Mouse (Mus musculus): ENCODE results near the gene Sptan1. TPM values are rescaled to one million over a fixed set of nuclear protein-coding genes. Genes with fewer than 3 reads are reported as not detected.

Gene Sptan1
- polyA plus RNA-seq (2015; fragmentation: Nextera tagmentation; extraction: Ambion mirVana): 85.8 and 99.0 TPM in 2 replicates

DNA sequence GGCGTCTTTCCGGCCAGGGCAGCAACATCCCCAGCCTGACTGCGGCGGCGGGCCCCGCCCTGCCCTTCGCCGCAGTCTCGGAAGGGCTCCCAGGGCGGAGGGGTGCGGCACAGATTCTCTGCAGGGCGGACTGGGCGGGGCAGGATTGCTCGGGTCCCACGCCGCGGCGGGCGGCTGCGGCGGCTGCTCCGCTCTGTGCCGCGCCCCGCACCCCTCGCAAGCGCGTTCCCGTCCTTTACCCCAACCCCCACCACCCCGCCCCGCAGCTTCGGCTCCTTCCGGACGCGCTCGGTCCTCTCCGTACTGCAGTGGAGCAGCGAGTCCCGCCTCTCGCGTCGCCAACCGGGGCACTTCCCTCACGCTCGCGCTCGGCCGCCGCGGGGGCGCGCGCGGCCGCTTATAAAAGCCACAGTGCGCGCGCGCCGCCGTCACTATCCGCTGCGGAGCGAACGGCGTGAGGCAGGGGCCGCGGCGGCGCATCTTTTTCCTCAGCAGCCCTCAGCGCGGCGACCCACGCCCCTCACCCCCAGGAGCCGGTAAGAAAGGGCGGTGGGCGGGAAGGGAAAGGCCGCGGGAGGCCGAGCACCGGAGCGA, at the start of gene Sptan1:
Gene Sptan1 (plus strand): TSS at position 311 of the 594 bp plus-strand sequence.
- ATAC-seq (ENCODE audit: insufficient number of reproducible peaks, low FRiP score, low TSS enrichment, low read depth): peak; percentile 100
- H3K27ac ChIP-seq (replicated peaks): peak within 1 kb of the TSS; percentile 92

DNA sequence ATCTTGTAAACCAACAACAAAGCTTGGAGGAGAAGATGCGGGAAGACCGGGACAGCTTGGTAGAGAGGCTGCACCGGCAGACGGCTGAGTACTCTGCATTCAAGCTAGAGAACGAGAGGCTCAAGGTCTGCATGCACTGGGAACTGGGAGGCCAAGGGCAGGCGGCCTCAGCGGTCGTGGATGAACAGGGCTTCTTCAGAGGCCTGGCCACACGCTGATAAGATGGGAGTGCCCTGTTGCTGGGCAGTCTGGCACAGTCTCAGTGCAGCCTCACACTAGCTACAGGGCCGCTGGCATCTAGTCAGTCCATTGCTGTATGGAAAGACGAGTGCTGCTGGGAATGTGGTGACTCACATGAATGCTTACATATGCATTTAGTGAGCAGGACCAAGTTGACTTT, 47.7 kb upstream of the Sptan1 start:
- Histone ChIP-seq H3K4me3 (replicated peaks) (no peak overlapping the region), H3K27ac (replicated peaks) (no peak overlapping the region), H3K36me3 (peaks cover 81% of the 10 kb centered on the region), H3K4me2 (replicated peaks) (no peak overlapping the region), H3K9ac (no peak overlapping the region), H3K27me3 (no peaks in the 10 kb centered on the region), H3K4me1 (no peaks in the 10 kb centered on the region), H3K9me3 (replicated peaks) (no peaks in the 10 kb centered on the region)
- WGBS: 88% methylated on average over 11 of the region's 11 CpGs
- no peak for ATAC-seq (ENCODE audit: insufficient number of reproducible peaks, low FRiP score, low TSS enrichment, low read depth)

More for the DNA sequence above, at the start of gene Sptan1:
- H3K9ac ChIP-seq: peak within 1 kb of the TSS; percentile 79
- no peaks in the 10 kb centered on the region for H3K9me3 ChIP-seq (replicated peaks)
- peaks cover under 1% of the 10 kb centered on the region; the same call in 1 of the 2 replicates for H3K36me3 ChIP-seq
- peaks cover 43% of the 10 kb centered on the region for H3K4me1 ChIP-seq
- H3K27me3 ChIP-seq: no peaks in the 10 kb centered on the region
- peak within 1 kb of the TSS; percentile 65 for H3K4me2 ChIP-seq (replicated peaks)
- peak within 1 kb of the TSS; percentile 80 for H3K4me3 ChIP-seq (replicated peaks)
- under 1% methylated on average over 81 of the region's 82 CpGs for WGBS

DNA sequence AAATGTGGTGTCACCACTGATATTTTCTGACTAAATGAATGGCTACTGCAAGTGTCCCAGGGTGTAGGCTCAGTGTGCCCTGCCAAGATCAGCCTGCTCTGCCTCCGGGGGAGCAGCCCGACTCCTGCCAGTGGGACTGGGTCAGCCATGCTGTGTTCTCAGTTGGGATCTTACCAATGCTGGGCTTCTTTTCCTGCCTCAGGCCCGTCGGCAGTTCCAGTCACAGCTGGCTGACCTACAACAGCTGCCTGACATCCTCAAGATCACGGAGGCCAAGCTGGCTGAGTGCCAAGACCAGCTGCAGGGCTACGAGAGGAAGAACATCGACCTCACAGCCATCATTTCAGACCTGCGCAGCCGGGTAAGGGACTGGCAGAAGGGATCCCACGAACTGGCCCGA, 43.3 kb upstream of the Sptan1 start:
- ATAC-seq (ENCODE audit: insufficient number of reproducible peaks, low FRiP score, low TSS enrichment, low read depth): no peak
- H3K27me3 ChIP-seq: no peaks in the 10 kb centered on the region
- no peaks in the 10 kb centered on the region for H3K9me3 ChIP-seq (replicated peaks)
- no peak overlapping the region for H3K4me2 ChIP-seq (replicated peaks)
- H3K4me1 ChIP-seq: no peaks in the 10 kb centered on the region
- no peak overlapping the region for H3K9ac ChIP-seq
- 69% methylated on average over 11 of the region's 11 CpGs for WGBS
- H3K27ac ChIP-seq (replicated peaks): no peak overlapping the region
- H3K4me3 ChIP-seq (replicated peaks): no peak overlapping the region
- H3K36me3 ChIP-seq: peaks cover 85% of the 10 kb centered on the region

DNA sequence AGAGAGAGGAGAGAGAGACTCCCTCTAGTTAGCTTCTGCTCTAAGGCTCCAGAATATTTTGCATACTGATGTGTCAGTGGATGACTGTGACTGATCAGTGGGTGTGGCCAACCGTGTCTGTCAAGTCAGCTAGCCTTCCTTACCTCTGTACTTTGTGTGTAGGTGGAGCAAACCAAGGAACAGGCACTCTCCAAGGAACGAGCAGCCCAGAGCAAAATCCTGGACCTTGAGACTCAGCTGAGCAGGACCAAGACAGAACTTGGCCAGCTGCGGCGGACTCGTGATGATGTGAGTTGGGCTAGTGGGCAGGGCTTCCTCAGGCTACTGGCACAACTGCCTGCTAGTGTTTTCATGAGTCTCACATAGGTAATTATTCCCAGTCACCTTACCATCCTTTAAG, 38.8 kb upstream of the Sptan1 start:
- WGBS: 90% methylated on average over 5 of the region's 5 CpGs
- H3K36me3 ChIP-seq: peaks cover 97% of the 10 kb centered on the region
- H3K27ac ChIP-seq (replicated peaks): no peak overlapping the region
- no peaks in the 10 kb centered on the region for H3K27me3 ChIP-seq
- H3K9ac ChIP-seq: no peak overlapping the region
- H3K4me2 ChIP-seq (replicated peaks): no peak overlapping the region
- H3K4me3 ChIP-seq (replicated peaks): no peak overlapping the region
- no peaks in the 10 kb centered on the region for H3K4me1 ChIP-seq
- ATAC-seq (ENCODE audit: insufficient number of reproducible peaks, low FRiP score, low TSS enrichment, low read depth): no peak
- H3K9me3 ChIP-seq (replicated peaks): no peaks in the 10 kb centered on the region

DNA sequence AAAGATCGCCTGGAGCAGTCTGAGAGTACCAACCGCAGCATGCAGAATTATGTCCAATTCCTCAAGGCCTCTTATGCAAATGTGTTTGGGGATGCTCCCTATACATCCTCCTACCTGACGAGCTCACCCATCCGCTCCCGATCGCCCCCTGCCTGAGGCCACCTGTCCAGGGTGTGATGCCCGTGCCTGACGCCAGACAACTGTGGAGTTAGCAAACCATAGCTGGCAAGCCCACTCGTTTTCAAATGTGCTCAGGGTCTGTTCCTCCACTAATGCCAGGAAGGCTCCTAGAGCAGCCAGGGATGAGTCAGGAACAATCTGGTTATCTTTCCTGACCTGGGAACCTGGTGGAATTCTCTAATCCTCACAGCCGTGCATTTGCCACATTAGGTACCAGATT, 34.9 kb upstream of the Sptan1 start:
- Histone ChIP-seq H3K27ac (replicated peaks) (no peak overlapping the region), H3K4me3 (replicated peaks) (no peak overlapping the region), H3K9me3 (replicated peaks) (no peaks in the 10 kb centered on the region), H3K27me3 (no peaks in the 10 kb centered on the region), H3K4me2 (replicated peaks) (no peak overlapping the region), H3K4me1 (no peaks in the 10 kb centered on the region), H3K9ac (no peak overlapping the region), H3K36me3 (peaks cover 58% of the 10 kb centered on the region)
- WGBS: 79% methylated on average over 10 of the region's 10 CpGs
- ATAC-seq (ENCODE audit: insufficient number of reproducible peaks, low FRiP score, low TSS enrichment, low read depth): no peak

DNA sequence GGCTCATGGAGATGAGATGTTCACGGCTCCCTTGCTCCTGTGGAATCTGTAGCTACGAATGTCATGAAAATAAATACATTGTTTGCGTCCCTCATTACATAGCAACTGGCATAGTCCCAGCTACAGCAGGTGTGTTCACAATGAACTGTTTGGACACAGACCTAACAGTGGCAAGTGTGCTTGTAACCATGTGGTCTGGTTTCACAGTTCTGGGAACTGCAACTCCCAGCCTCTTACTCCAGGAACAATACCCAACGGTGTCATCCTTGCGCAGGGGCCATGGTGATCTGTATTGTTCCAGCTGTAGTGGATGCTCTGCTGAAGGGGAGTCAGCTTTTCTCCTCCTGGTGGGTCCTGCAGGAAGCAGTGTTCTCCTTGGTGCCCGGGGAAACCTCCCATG, 34.2 kb upstream of the Sptan1 start:
- no peak overlapping the region for H3K27ac ChIP-seq (replicated peaks)
- no peak for ATAC-seq (ENCODE audit: insufficient number of reproducible peaks, low FRiP score, low TSS enrichment, low read depth)
- 86% methylated on average over 6 of the region's 6 CpGs for WGBS
- H3K36me3 ChIP-seq: peaks cover 51% of the 10 kb centered on the region
- H3K4me2 ChIP-seq (replicated peaks): no peak overlapping the region
- H3K27me3 ChIP-seq: no peaks in the 10 kb centered on the region
- H3K9ac ChIP-seq: no peak overlapping the region
- H3K4me1 ChIP-seq: peaks cover 6% of the 10 kb centered on the region
- H3K4me3 ChIP-seq (replicated peaks): no peak overlapping the region
- no peaks in the 10 kb centered on the region for H3K9me3 ChIP-seq (replicated peaks)

DNA sequence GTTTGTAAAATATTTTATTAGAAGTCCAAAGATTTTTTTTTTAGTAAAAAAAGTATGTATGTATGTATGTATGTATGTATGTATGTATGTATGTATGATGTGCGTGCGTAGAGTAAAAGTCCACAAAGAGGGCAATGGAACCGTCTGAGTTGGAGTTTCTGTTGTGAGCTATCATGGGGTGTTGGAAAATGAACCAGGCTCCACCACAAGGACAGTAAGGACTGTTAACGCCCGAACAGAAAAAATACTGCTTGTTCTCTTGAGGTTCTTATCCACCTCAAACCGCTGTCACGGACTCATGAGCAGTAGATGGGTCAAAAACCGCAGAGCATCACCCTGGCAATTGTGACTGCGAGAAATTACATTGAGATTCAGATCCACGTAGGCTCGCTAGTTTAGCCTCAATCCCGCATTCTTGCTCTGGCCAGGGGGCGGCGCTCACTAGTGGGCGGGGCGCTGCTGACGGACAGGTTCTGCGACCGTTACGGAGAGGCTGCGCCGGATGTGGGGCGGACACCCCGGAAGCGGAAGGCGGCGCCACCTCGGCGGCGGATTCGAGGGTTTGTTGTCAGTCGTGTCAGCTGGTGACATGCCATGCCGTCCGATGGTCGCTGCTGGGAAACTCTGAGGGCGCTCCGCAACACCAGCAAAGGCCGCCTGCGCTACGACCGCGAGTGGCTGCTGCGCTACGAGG, 30.3 kb upstream of the Sptan1 start, which contains the start of gene Gle1:
Gene Gle1 (plus strand): TSS at position 521 of the 694 bp plus-strand sequence.
- Histone ChIP-seq H3K27me3 (no peaks in the 10 kb centered on the region), H3K9me3 (replicated peaks) (no peaks in the 10 kb centered on the region), H3K4me3 (replicated peaks) (peak within 1 kb of the TSS; percentile 100), H3K4me2 (replicated peaks) (peak within 1 kb of the TSS; percentile 65), H3K4me1 (peaks cover 7% of the 10 kb centered on the region), H3K36me3 (peaks cover 46% of the 10 kb centered on the region), H3K27ac (replicated peaks) (peak within 1 kb of the TSS; percentile 85), H3K9ac (peak within 1 kb of the TSS; percentile 50)
- 3% methylated on average over 44 of the region's 44 CpGs for WGBS
- peak; percentile 91 for ATAC-seq (ENCODE audit: insufficient number of reproducible peaks, low FRiP score, low TSS enrichment, low read depth)

DNA sequence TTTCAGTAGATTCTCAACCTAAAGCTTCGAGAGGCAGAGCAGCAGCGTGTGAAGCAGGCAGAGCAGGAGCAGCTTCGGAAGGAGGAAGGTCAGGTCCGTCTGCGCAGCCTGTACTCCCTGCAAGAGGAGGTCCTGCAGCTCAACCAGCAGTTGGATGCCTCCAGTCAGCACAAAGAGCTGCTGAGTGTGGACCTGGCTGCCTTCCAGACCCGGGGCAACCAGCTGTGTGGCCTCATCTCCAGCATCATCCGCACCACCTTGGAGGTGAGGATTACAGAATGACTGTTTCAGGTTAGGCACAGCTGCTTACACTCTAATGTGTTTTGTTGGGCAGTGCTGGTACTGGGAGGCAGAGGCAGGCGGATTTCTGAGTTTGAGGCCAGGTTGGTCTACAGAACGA, 25.3 kb upstream of the Sptan1 start:
- Histone ChIP-seq H3K9ac (no peak overlapping the region), H3K4me1 (peaks cover 7% of the 10 kb centered on the region), H3K4me2 (replicated peaks) (no peak overlapping the region), H3K27me3 (no peaks in the 10 kb centered on the region), H3K4me3 (replicated peaks) (no peak overlapping the region), H3K9me3 (replicated peaks) (no peaks in the 10 kb centered on the region), H3K27ac (replicated peaks) (no peak overlapping the region), H3K36me3 (peaks cover 76% of the 10 kb centered on the region)
- 92% methylated on average over 9 of the region's 9 CpGs for WGBS
- ATAC-seq (ENCODE audit: insufficient number of reproducible peaks, low FRiP score, low TSS enrichment, low read depth): no peak

DNA sequence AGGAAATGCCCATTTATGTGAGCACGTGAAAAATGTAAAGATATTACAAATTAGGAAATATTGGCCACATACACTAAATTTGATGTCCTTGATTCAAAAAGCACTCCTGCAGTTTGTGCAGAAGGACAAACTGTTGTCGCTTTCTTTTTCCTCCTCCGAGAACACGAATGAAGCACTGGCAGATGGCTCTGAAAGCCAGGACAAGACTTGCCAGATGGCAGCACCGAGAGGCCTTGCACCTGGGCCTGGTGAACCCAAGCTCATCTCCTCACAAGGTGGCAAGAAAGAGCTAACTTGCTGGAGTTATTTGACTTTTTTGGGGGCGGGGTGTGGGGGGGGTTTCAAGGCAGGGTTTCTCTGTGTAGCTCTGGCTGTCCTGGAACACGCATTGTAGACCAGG, 24.5 kb upstream of the Sptan1 start:
- WGBS: 90% methylated on average over 7 of the region's 7 CpGs
- no peak overlapping the region for H3K4me2 ChIP-seq (replicated peaks)
- H3K9me3 ChIP-seq (replicated peaks): no peaks in the 10 kb centered on the region
- H3K4me1 ChIP-seq: peaks cover 5% of the 10 kb centered on the region
- no peak overlapping the region for H3K27ac ChIP-seq (replicated peaks)
- no peak for ATAC-seq (ENCODE audit: insufficient number of reproducible peaks, low FRiP score, low TSS enrichment, low read depth)
- H3K27me3 ChIP-seq: no peaks in the 10 kb centered on the region
- no peak overlapping the region for H3K4me3 ChIP-seq (replicated peaks)
- H3K9ac ChIP-seq: no peak overlapping the region
- H3K36me3 ChIP-seq: peaks cover 83% of the 10 kb centered on the region

DNA sequence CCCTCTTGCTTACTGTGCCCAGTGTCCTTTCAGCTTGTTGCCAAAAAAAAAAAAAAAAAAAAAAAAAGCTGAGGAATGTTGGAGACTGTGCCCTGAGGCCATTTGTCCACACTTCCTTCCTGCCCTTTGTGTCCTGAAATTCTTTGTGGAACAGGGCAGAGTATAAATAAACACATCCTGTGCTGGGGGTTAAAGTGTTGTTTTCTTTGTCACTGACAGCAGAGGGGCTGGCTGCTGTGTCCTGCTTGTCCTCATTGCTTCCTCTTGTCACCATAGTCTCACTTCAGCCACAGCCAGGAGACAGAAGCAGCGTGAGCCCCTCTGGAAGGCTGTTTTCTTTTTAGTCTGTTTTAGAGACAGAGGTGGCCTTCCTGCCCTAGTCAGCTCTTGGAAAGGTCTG, 20.6 kb upstream of the Sptan1 start:
- WGBS: 13% methylated on average over 1 of the region's 1 CpGs
- Histone ChIP-seq H3K4me3 (replicated peaks) (no peak overlapping the region), H3K4me2 (replicated peaks) (no peak overlapping the region), H3K27me3 (no peaks in the 10 kb centered on the region), H3K4me1 (no peaks in the 10 kb centered on the region), H3K36me3 (peaks cover 90% of the 10 kb centered on the region), H3K9ac (no peak overlapping the region), H3K9me3 (replicated peaks) (no peaks in the 10 kb centered on the region), H3K27ac (replicated peaks) (peak overlapping the region; percentile 60; the same call in 1 of the 2 replicates)
- ATAC-seq (ENCODE audit: insufficient number of reproducible peaks, low FRiP score, low TSS enrichment, low read depth): no peak

DNA sequence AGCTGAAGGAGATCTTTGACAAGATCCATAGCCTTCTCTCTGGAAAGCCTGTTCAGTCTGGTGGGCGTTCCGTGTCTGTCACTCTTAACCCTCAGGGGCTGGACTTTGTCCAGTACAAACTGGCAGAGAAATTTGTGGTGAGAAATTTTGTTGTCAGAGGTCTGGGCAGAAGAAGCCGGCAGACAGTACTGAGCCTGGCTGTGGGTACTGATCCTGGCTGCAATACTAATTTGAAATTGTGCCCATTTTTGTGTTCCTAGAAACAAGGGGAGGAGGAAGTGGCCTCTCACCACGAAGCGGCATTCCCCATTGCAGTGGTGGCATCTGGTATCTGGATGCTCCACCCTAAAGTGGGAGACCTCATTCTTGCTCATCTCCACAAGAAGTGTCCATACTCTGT, 16.5 kb upstream of the Sptan1 start:
- Histone ChIP-seq H3K9ac (no peak overlapping the region), H3K27ac (replicated peaks) (no peak overlapping the region), H3K36me3 (peaks cover 80% of the 10 kb centered on the region), H3K4me3 (replicated peaks) (no peak overlapping the region), H3K9me3 (replicated peaks) (no peaks in the 10 kb centered on the region), H3K4me1 (no peaks in the 10 kb centered on the region), H3K27me3 (no peaks in the 10 kb centered on the region), H3K4me2 (replicated peaks) (no peak overlapping the region)
- ATAC-seq (ENCODE audit: insufficient number of reproducible peaks, low FRiP score, low TSS enrichment, low read depth): no peak
- 88% methylated on average over 5 of the region's 5 CpGs for WGBS

DNA sequence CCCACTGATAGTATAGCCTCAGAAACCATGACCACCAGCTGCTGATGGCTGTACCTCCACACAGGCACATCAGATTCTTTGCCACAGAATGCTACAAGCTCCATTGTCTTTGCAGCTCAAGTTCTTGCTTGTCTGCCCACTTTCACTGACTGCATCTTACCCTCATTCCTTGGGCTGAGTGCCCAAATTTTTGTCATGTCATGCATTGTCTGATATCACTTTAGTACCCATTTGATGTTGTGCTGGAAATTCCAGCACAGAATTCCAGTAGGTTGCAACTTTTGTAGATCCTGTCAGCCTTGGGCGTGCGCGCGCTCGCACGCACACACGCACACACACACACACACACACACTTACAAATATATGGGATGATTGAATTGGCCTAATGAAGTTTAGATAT, 4.1 kb upstream of the Sptan1 start:
- H3K9ac ChIP-seq: no peak overlapping the region
- 90% methylated on average over 7 of the region's 7 CpGs for WGBS
- H3K36me3 ChIP-seq: peaks cover 40% of the 10 kb centered on the region
- H3K27ac ChIP-seq (replicated peaks): no peak overlapping the region
- no peak overlapping the region for H3K4me2 ChIP-seq (replicated peaks)
- H3K4me3 ChIP-seq (replicated peaks): no peak overlapping the region
- ATAC-seq (ENCODE audit: insufficient number of reproducible peaks, low FRiP score, low TSS enrichment, low read depth): no peak
- H3K27me3 ChIP-seq: no peaks in the 10 kb centered on the region
- no peaks in the 10 kb centered on the region for H3K9me3 ChIP-seq (replicated peaks)
- H3K4me1 ChIP-seq: peaks cover 17% of the 10 kb centered on the region
